Mouse (Mus musculus) thymus, postnatal 4 days (tissue): Measurements from ENCODE around the gene Cercam.
"Not testable (repeated sequence)": the region's sequence is repeated elsewhere in the genome, so short reads cannot be mapped to it uniquely, and the experiment has no call there.

ENCODE experiments used
- DNase-seq: peaks from one replicate; pipeline ENCODE4 v3.0.0; 2021

Gene Cercam

GRCm38 (mm10) chr2:29898081-29898480 is 29.1 kb downstream of the Cercam start:
- DNase-seq, result no peak

DNA sequence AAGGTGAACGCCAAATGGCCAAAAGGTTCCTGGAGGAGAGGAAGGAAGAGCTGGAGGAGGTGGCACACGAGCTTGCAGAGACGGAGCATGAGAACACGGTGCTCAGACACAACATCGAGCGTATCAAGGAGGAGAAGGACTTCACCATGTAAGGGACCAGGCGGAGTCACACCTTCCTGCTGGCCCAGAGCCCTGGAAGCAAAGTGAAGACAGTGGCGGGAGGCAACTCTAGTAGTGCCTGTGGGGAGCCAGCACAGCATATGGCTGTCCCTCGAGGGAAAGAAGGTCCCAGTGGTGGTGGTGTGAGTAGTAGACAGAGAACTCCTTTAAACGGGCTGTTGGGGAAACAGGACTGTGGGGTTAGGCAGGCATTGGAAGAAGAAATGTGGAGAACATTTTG is 33.2 kb downstream of the Cercam start:
- no peak for DNase-seq

DNA sequence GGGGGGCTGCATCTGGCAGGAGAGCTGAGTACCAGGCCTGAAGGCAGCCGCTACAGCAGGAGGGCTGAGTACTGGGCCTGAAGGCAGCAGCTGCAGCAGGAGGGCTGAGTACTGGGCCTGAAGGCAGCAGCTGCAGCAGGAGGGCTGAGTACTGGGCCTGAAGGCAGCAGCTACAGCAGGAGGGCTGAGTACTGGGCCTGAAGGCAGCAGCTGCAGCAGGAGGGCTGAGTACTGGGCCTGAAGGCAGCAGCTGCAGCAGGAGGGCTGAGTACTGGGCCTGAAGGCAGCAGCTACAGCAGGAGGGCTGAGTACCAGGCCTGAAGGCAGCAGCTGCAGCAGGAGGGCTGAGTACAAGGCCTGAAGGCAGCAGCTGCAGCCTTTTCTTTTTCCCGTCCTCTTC is 39.2 kb downstream of the Cercam start:
- DNase-seq, result not testable (repeated sequence)

GRCm38 (mm10) chr2:29910042-29910441 is 41.1 kb downstream of the Cercam start:
- DNase-seq, result peak; percentile 47

DNA sequence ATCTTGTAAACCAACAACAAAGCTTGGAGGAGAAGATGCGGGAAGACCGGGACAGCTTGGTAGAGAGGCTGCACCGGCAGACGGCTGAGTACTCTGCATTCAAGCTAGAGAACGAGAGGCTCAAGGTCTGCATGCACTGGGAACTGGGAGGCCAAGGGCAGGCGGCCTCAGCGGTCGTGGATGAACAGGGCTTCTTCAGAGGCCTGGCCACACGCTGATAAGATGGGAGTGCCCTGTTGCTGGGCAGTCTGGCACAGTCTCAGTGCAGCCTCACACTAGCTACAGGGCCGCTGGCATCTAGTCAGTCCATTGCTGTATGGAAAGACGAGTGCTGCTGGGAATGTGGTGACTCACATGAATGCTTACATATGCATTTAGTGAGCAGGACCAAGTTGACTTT is 48.7 kb downstream of the Cercam start:
- no peak for DNase-seq

- peak; percentile 16 for DNase-seq
Measured at GRCm38 (mm10) chr2:29922011-29922410, 53.0 kb downstream of the Cercam start.

DNA sequence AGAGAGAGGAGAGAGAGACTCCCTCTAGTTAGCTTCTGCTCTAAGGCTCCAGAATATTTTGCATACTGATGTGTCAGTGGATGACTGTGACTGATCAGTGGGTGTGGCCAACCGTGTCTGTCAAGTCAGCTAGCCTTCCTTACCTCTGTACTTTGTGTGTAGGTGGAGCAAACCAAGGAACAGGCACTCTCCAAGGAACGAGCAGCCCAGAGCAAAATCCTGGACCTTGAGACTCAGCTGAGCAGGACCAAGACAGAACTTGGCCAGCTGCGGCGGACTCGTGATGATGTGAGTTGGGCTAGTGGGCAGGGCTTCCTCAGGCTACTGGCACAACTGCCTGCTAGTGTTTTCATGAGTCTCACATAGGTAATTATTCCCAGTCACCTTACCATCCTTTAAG is 57.6 kb downstream of the Cercam start:
- DNase-seq, result no peak

DNA sequence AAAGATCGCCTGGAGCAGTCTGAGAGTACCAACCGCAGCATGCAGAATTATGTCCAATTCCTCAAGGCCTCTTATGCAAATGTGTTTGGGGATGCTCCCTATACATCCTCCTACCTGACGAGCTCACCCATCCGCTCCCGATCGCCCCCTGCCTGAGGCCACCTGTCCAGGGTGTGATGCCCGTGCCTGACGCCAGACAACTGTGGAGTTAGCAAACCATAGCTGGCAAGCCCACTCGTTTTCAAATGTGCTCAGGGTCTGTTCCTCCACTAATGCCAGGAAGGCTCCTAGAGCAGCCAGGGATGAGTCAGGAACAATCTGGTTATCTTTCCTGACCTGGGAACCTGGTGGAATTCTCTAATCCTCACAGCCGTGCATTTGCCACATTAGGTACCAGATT is 61.5 kb downstream of the Cercam start:
- DNase-seq, result no peak

GRCm38 (mm10) chr2:29931194-29931593 is 62.2 kb downstream of the Cercam start:
- DNase-seq, result no peak
